Mouse (Mus musculus): ENCODE measurements at regions not wholly inside any gene's neighbourhood (a gene's known extent, or its start where the extent isn't known, plus 50 kb on each side); places are given as distances from the start of the nearest gene placed in this dataset.
A peak's percentile ranks its signal among the peaks of the same experiment; 100 is the strongest.

GRCm38 (mm10) chr3:41857446-41857845 is 115.0 kb downstream of the D3Ertd751e start:
- no peak for DNase-seq

GRCm38 (mm10) chr3:41862674-41863073 is 120.3 kb downstream of the D3Ertd751e start:
- no peak for DNase-seq

DNA sequence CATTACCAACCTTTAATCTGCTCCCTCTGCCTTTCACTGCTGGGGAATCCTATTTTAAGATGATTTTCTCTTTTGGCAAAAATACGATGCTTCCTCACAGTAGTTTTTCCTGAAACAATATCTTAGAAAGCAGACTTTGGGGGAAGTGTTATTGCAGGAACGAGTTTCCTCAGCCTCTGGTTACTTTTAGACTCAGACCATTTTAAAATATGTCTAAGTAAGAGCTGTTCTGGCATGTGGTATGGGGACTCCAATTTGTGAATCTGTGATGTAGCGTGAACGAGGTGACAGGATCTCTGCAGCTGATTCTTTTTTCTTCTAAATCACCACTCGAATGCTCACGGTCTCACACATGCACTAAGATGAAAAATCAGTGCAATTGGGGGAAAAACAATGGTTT is 166.5 kb downstream of the D3Ertd751e start:
- DNase-seq: no peak

- no peak for DNase-seq
Measured at GRCm38 (mm10) chr3:41913190-41913589, 170.8 kb downstream of the D3Ertd751e start.

DNA sequence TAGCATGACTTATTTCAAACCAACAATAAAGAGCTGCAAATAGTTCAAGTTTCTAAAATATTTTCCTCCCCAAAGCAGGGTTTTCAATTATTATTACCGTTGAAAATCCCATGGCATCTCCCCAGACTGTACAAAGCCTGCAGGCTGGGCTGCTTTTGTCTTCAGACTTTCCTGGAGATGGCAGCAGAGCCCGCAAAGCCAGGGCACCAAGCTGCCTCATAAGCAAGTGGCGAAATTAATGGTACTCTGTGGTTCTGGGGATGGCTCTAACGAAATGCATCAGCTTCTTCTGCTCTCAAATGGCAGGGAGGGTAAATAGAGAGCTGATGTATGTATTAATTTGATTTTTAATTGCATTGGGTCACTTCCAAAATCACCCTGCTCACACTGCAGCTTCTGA is 197.4 kb downstream of the D3Ertd751e start:
- DNase-seq: peak; percentile 58 to 63

GRCm38 (mm10) chr3:41942964-41943363 is 200.6 kb downstream of the D3Ertd751e start:
- DNase-seq: peak; percentile 49 to 54

GRCm38 (mm10) chr3:41949404-41949803 is 207.0 kb downstream of the D3Ertd751e start:
- DNase-seq: no peak

DNA sequence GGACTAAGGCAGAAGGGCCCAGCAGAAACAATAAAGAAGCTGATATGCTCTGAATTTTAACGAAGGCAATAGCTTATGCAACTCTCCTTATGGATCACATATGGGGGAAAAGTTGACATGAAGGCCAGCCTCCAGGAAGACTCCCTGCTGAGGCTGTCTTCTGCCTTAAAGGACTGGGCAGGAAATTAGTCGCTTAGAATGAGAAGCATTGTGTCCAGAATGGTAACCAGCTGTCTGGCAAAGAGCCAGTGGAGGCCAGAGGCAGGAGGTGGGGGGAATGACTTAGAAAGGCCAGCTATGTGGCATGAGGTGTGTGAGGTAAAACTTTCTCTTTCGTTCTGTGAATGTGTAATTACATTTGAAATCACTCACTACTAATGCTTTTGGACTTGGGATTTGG is 215.0 kb downstream of the D3Ertd751e start:
- no peak for DNase-seq

- DNase-seq: no peak
Measured at GRCm38 (mm10) chr3:41960209-41960608, 217.8 kb downstream of the D3Ertd751e start.

DNA sequence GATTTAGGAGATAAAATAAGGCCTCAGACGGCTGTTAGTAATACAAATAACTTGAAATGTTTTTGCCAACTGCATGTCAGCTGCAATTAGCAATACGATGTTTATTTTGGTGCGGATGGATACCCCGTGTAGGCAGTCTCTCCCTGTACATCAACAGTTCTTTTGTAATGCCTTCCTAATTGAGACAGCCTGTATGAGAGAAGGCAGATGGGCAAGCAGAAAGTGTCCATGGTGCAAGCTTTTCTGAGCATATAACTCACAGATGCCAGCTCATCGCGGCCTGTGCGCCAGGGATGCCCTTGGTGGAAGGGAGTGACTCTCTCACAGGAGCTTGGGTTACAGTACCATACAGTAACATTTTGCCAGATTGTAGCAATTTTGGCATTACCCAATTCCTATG is 220.5 kb downstream of the D3Ertd751e start:
- peak; percentile 34 to 40 for DNase-seq

- DNase-seq: no peak
Measured at GRCm38 (mm10) chr3:42006672-42007265, 264.4 kb downstream of the D3Ertd751e start.

DNA sequence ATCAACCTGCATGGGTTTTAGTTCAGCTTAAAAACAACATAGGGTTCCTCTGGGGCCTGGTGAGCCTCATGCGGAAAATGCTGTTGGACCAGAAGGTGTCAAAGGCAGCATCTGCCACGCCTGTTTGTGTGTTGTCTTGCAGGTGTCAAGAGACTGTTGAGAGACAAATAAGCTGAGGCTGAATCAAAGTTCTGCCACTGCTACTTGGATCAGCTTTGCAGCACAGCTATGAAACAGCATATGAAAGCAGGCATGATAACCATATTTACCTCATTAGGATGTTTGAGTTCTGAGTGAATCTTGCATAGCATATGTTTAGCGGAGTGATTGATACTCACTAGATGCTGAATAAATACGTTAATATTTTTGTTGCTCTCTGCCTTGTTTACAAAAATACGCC is 280.8 kb downstream of the D3Ertd751e start:
- DNase-seq: no peak

DNA sequence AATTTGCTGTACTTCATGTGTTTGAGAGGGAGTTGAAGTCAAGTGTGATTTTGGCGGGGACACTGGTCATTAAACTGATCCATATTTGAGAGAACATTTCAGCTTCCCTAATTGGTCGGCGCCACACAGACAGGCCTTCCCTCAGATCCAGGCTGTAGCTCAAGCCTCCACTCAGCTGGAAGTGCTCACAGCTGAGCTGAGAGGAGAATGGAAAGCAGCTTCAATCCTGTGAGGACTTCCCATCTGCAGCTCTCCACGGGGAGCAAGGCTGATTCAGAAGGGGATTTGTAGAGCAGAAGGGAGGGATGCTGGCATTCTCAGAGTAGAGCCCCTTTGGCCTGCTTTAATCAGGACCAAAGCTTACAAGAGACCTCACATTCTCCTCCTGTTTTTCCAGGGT is 297.2 kb downstream of the D3Ertd751e start:
- DNase-seq: peak; percentile 6 to 13

DNA sequence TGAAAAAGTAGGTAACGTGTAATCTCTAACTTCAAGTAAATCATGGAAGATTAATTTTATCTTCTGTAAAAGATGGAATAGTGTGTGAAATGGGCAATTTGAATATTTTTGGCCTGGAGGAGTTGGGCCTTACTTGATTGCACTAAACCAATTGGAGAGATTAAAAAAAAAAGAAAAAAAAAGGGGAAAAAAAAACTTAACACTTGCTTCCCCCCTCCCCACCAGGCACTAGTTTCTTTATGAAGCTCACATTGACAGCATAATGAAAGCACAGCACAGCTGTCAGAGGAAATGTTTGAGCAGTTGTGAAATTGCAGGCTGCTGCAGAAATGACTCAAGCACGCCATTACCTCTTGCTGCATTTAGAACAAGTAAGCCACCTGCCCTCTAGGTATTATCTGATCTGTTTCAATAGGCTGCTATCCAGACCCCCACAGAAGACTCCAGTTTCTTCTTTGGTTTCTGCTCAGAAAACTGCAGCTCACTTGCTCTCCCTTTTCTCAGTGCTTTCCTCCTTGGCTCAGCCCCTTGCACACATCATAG is 297.9 kb downstream of the D3Ertd751e start:
- DNase-seq: no peak

DNA sequence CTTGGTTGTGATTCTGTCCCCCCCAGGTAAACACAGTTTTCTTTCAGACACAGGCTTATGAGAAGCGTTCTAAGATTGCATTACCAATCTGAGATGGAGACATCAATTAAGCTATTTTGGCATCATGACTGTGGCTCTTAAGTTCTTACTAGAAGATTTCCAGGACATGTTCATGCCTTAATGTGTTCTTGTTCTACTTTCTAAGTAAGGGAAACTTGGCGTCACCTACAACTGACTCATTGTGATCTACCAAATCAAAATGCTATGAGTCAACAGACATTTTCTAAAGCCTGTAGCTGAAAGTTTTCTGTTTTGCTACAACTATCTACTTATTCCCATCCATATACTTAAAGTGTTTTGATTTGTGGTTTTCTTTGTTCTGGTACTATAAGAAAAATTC is 298.5 kb downstream of the D3Ertd751e start:
- DNase-seq: no peak

- DNase-seq: no peak
Measured at GRCm38 (mm10) chr3:42057286-42057868, 315.0 kb downstream of the D3Ertd751e start.

DNA sequence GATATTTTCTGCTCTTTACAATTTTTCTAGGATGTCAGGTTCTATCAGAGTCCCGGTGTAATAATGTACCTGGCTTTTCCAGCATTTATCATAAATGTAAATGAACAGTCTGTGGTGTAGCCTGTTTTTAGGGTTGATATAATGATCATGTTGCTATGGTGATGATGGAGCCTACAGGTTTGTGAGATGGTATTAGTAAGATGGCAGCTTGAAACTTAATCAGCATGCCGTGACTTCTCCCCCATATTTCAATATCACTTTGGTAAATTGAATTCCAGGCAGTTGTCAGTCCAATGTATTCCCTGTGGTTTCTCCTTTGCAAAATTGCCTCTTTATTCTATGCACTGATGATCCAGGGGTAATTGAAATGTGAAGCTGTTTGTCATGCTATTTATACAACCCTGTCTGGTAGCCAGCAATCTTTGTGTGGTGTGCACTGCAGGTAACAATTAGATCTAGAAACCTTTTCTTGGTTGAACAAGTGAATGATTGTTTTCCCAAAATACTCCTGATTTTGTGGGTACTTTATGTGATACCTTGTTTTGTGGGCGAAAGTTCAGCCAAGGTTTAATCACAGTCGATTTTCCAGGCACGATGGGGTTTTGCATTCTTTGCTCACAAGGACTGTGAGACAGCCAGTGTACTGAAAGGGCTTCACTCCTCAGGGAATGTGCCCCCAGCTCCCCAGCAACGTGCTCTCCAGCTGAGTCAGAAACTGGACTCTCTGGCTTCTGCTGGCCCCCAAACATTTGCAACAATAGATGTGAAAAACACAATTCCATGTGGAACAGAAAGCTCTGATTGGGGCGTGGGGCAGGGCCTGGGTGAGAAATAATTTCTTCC is 322.9 kb downstream of the D3Ertd751e start:
- DNase-seq: no peak

DNA sequence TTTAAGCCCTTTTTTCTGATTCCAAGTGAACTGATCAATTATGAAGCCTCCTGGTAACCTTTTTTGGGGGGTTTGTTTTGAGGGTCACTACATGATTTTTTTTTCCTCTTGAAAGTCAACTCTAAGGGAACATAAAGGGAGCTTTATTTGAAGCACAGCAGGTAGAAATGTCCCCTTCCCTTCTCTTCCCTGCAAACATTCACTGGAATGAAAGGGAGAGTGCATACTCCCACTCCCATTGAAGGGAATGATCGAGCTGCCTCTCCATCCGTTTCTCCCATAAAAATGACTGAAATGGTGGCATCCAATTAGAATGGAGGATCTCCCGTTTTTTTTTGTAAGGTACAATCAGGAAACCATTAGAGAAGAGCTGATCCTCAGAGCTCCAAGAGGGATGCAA is 323.6 kb downstream of the D3Ertd751e start:
- no peak for DNase-seq

DNA sequence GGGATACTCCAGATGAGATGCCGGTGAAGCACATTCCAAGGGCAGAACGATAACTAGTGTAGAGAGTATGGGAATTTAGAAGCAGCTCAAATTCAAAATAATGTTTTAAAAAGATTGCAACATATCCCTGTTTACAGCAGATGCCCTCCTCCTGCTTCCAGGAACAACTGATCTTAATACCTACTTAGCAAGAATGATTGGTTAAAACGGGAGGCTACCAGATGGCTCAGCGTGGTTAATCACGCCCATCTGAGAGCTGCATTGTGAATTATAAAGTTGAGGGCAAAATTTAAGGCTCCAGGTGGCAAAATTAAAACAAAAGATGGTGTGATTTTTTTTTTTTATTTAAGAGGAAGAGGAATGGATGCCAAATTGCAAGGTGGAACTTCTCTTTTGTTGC is 324.6 kb downstream of the D3Ertd751e start:
- no peak for DNase-seq

- peak; percentile 57 to 77 for DNase-seq
Measured at GRCm38 (mm10) chr3:42074532-42075287, 332.3 kb downstream of the D3Ertd751e start.

- DNase-seq: peak; percentile 75 to 77
Measured at GRCm38 (mm10) chr3:42110976-42111847, 368.8 kb downstream of the D3Ertd751e start.

Measured in cerebellum, postnatal 14 days (tissue).